Mouse (Mus musculus): Measurements from ENCODE around the gene Vapa. TPM values are rescaled to one million over a fixed set of nuclear protein-coding genes. Genes with fewer than 3 reads are reported as not detected.

The Vapa gene
- 292 and 314 TPM in 2 replicates for polyA plus RNA-seq (2014; fragmentation: Nextera tagmentation; extraction: Ambion mirVana)

DNA sequence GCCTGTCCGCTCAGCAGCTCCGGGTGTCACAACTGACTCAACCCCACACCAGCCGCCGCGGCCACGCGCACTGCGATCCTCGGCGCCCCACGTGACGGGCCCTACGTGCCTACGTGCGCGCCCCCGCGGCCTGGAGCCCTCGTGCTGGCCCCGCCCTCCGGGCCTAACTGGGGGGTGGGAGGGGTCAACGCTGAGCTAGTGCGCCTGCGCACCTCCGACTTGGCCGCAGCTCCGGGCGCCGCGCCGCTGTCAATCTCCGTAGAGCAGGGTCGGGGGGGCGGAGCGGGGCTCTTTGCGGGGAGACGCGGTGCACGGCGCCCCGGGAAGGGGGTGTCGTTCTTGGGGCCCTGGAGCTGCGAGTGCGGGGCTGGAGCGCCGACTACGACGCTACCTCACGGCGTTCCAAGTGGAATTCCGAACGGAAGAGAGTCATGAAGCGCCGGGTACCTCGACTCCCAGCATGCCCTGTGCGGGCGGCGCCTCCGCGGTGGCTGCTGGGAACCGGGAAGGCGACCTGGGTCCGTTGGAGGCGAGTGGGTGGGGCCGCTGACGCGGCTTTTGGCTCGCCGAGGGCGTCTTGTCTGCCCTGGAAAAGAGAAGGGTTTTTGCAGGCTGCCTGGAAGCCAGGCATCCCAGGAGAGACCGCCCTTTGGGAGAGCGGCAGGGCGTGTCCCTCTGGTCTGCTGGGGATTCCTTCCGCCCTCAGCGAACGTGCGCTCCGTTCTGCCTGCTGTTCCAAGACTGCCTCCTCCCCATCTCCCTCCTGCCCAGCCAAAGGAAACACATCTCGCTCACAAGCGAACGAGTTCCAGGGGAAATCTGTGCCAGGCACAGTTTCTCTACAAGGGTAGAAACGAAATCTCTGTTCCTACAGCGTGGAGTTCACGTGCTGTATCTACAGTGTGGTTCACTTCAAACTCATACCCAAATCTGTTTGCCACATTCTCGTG, at the start of gene Vapa:
Vapa (minus strand) TSS at position 93 of the 950 bp plus-strand sequence.
- H3K27ac ChIP-seq = peak within 1 kb of the TSS; percentile 100
- no peaks in the 10 kb centered on the region for H3K27me3 ChIP-seq (ENCODE audit: control insufficient read depth, insufficient read depth, low read length)
- under 1% methylated on average over 81 of the region's 85 CpGs for WGBS
- DNase-seq (ENCODE audit: low spot score) (peak; percentile 99), ATAC-seq (ENCODE audit: low FRiP score) (peak; percentile 93)
- peak within 1 kb of the TSS; percentile 98 for H3K9ac ChIP-seq
- H3K4me3 ChIP-seq (replicated peaks; ENCODE audit: low read length) = peak within 1 kb of the TSS; percentile 98
- peaks cover 29% of the 10 kb centered on the region for H3K4me1 ChIP-seq (replicated peaks; ENCODE audit: control insufficient read depth, insufficient read depth, low read length)
- H3K36me3 ChIP-seq (replicated peaks; ENCODE audit: control insufficient read depth, insufficient read depth) = no peaks in the 10 kb centered on the region
- no peaks in the 10 kb centered on the region for H3K9me3 ChIP-seq (ENCODE audit: control insufficient read depth, low read length)
- H3K4me2 ChIP-seq (replicated peaks) = peak within 1 kb of the TSS; percentile 65

DNA sequence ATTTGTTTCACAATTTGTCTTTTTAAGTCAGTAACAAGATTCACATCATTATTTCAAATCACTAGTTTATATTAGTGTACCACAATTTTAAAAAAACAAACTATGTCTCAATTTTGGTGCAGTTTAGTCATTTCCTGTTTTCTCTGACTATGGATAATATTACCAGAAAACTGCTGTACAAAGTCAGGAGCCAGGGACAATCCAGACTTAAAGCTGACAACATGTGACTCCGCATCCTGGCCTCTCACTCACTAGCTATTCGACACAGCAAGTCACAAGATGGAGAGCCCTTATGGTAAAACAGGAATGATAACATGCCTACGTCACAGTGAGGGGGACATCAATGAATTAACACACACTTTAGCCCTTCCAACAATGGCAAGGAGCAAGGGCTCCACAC, 49.3 kb upstream of the Vapa start:
- H3K4me2 ChIP-seq (replicated peaks) = no peak overlapping the region
- ATAC-seq (ENCODE audit: low FRiP score) = no peak
- DNase-seq (ENCODE audit: low spot score) = no peak
- H3K4me3 ChIP-seq (replicated peaks; ENCODE audit: low read length) = no peak overlapping the region
- 85% methylated on average over 3 of the region's 3 CpGs for WGBS
- H3K27ac ChIP-seq = no peak overlapping the region
- no peaks in the 10 kb centered on the region for H3K9me3 ChIP-seq (ENCODE audit: control insufficient read depth, low read length)
- no peaks in the 10 kb centered on the region for H3K27me3 ChIP-seq (ENCODE audit: control insufficient read depth, insufficient read depth, low read length)
- H3K36me3 ChIP-seq (replicated peaks; ENCODE audit: control insufficient read depth, insufficient read depth) = no peaks in the 10 kb centered on the region
- no peaks in the 10 kb centered on the region for H3K4me1 ChIP-seq (replicated peaks; ENCODE audit: control insufficient read depth, insufficient read depth, low read length)
- no peak overlapping the region for H3K9ac ChIP-seq

DNA sequence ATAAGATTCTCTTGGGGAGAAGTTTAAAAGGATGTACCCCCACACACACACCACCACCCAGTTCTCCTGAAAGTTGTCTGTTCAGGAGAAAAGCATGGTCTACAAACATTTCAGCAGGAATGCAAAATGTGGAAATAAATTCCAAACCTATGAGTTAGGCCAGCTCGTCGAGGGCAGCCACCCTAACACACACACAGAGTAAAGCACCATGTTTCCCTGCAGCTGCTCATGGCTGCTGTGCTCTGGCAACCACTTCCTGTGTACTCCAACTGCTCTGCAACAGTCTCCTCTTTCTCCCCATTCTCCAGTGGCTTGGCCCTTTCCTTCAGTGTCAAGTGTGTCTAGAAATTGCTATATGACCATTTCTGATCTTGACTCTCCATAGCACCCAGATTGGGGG, 45.1 kb upstream of the Vapa start:
- ATAC-seq (ENCODE audit: low FRiP score) (no peak), DNase-seq (ENCODE audit: low spot score) (no peak)
- H3K4me1 ChIP-seq (replicated peaks; ENCODE audit: control insufficient read depth, insufficient read depth, low read length) = no peaks in the 10 kb centered on the region
- WGBS = 100% methylated on average over 2 of the region's 2 CpGs
- no peak overlapping the region for H3K9ac ChIP-seq
- no peaks in the 10 kb centered on the region for H3K27me3 ChIP-seq (ENCODE audit: control insufficient read depth, insufficient read depth, low read length)
- H3K4me3 ChIP-seq (replicated peaks; ENCODE audit: low read length) = no peak overlapping the region
- H3K27ac ChIP-seq = no peak overlapping the region
- no peaks in the 10 kb centered on the region for H3K9me3 ChIP-seq (ENCODE audit: control insufficient read depth, low read length)
- H3K36me3 ChIP-seq (replicated peaks; ENCODE audit: control insufficient read depth, insufficient read depth) = no peaks in the 10 kb centered on the region
- no peak overlapping the region for H3K4me2 ChIP-seq (replicated peaks)

DNA sequence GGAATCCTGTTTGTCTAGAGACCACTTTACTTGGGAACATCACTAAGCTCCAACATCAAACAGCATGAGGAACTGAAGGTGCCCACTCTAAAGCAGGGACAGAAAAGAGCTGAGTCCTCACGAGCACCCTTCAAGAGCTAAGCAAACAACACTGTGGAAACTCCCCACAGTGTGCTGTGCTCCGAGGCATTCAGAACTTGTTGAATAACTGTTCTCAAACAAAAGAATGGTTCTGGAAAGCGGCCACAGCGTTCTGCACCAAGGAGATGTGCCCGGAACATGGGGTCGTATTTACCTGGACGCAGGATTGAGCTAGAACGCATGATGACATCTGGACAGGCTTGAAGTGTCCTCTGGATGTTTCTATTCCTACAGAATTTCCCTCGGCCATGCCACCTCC, 44.6 kb upstream of the Vapa start:
- Histone ChIP-seq H3K4me2 (replicated peaks) (no peak overlapping the region), H3K27ac (no peak overlapping the region), H3K36me3 (replicated peaks; ENCODE audit: control insufficient read depth, insufficient read depth) (no peaks in the 10 kb centered on the region), H3K4me3 (replicated peaks; ENCODE audit: low read length) (no peak overlapping the region), H3K27me3 (ENCODE audit: control insufficient read depth, insufficient read depth, low read length) (no peaks in the 10 kb centered on the region), H3K9ac (no peak overlapping the region), H3K9me3 (ENCODE audit: control insufficient read depth, low read length) (no peaks in the 10 kb centered on the region), H3K4me1 (replicated peaks; ENCODE audit: control insufficient read depth, insufficient read depth, low read length) (no peaks in the 10 kb centered on the region)
- 90% methylated on average over 9 of the region's 9 CpGs for WGBS
- no peak for ATAC-seq (ENCODE audit: low FRiP score)
- DNase-seq (ENCODE audit: low spot score) = no peak

DNA sequence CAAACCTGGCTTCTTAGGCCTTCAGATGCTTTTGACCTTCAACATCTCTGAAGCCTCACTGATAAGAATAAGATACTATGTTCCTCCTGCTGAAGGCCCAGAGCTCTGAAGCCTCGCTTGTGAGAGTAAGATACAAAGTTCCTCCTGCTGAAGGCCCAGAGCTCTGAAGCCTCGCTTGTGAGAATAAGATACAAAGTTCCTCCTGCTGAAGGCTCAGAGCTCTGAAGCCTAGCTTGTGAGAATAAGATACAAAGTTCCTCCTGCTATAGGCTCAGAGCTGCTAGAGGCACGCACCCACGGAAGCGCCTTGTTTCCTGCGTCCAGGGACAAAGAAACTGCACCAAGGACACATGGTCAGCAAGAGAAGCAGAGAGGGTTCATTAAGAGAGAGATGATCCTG, 43.4 kb upstream of the Vapa start:
- Histone ChIP-seq H3K4me1 (replicated peaks; ENCODE audit: control insufficient read depth, insufficient read depth, low read length) (no peaks in the 10 kb centered on the region), H3K36me3 (replicated peaks; ENCODE audit: control insufficient read depth, insufficient read depth) (no peaks in the 10 kb centered on the region; the same call in 1 of the 2 replicates), H3K9ac (no peak overlapping the region), H3K9me3 (ENCODE audit: control insufficient read depth, low read length) (no peaks in the 10 kb centered on the region), H3K27me3 (ENCODE audit: control insufficient read depth, insufficient read depth, low read length) (no peaks in the 10 kb centered on the region), H3K4me2 (replicated peaks) (no peak overlapping the region), H3K4me3 (replicated peaks; ENCODE audit: low read length) (no peak overlapping the region), H3K27ac (no peak overlapping the region)
- no peak for DNase-seq (ENCODE audit: low spot score)
- no peak for ATAC-seq (ENCODE audit: low FRiP score)
- WGBS = 92% methylated on average over 6 of the region's 6 CpGs

DNA sequence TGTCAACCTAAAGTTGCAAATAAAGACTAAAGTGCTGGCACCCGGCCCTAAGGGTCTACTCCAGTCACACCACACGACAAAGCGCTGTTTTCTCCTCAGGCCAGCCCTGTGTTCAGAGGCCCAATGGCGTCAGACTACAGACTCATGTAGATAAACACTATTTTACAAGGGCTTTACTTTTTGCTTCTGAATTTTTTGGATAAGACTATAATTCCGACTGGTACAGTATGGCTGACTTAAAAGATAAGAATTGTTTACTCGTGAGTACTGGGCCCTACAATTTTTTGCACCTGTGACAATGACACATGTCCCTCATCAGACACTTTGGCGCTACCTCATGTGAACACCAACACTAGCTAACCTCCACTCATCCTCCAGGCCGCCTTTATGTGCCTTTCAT, 42.7 kb upstream of the Vapa start:
- H3K27ac ChIP-seq = no peak overlapping the region
- no peak overlapping the region for H3K9ac ChIP-seq
- peaks cover 4% of the 10 kb centered on the region; the same call in 1 of the 2 replicates for H3K36me3 ChIP-seq (replicated peaks; ENCODE audit: control insufficient read depth, insufficient read depth)
- no peak overlapping the region for H3K4me2 ChIP-seq (replicated peaks)
- WGBS = 88% methylated on average over 8 of the region's 8 CpGs
- H3K9me3 ChIP-seq (ENCODE audit: control insufficient read depth, low read length) = no peaks in the 10 kb centered on the region
- no peak overlapping the region for H3K4me3 ChIP-seq (replicated peaks; ENCODE audit: low read length)
- no peaks in the 10 kb centered on the region for H3K4me1 ChIP-seq (replicated peaks; ENCODE audit: control insufficient read depth, insufficient read depth, low read length)
- DNase-seq (ENCODE audit: low spot score) (no peak), ATAC-seq (ENCODE audit: low FRiP score) (no peak)
- no peaks in the 10 kb centered on the region for H3K27me3 ChIP-seq (ENCODE audit: control insufficient read depth, insufficient read depth, low read length)

DNA sequence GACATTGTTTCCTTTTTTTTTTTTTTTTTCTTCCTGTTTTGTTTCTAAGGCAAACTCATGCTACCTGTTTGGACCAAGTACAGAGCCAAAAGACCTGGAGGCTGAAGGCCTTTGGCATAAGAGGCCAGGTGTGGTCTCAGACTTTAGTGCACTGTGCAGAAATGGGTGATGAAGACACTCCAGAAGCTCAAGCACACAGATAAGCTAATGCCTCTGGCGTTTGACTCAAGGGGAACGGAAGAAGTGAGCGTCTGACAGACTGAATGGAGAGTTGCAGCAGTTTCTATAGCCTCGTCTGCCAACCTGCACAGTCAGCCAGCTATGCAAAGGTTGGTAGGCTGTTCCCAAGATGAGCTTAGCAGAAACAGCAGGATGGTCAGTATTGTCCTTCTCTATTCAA, 42.3 kb upstream of the Vapa start:
- ATAC-seq (ENCODE audit: low FRiP score) = no peak
- WGBS = 74% methylated on average over 4 of the region's 4 CpGs
- H3K36me3 ChIP-seq (replicated peaks; ENCODE audit: control insufficient read depth, insufficient read depth) = peaks cover 4% of the 10 kb centered on the region; the same call in 1 of the 2 replicates

DNA sequence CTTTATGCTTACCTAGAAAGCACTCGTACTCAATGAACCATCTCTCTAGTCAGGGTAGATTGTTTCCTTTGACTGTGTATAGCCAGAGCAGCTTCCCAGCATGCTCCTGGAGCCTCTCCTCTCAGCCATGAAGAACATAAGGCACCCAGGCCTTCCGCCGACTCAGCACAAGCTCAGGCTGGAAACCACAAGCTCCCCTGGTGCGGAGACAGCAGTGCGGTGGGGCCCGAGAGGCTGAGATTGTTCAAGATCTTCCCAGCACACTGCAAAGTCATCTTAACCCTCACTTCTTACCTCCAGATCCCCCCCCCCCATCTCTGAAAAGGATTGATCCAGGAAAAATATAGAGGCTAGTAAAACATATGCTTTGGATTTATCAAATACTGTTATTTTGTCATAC, 37.2 kb upstream of the Vapa start:
- ATAC-seq (ENCODE audit: low FRiP score) = no peak
- Histone ChIP-seq H3K27me3 (ENCODE audit: control insufficient read depth, insufficient read depth, low read length) (no peaks in the 10 kb centered on the region), H3K36me3 (replicated peaks; ENCODE audit: control insufficient read depth, insufficient read depth) (peaks cover 4% of the 10 kb centered on the region; the same call in 1 of the 2 replicates), H3K4me2 (replicated peaks) (no peak overlapping the region), H3K4me1 (replicated peaks; ENCODE audit: control insufficient read depth, insufficient read depth, low read length) (no peaks in the 10 kb centered on the region), H3K9ac (no peak overlapping the region), H3K4me3 (replicated peaks; ENCODE audit: low read length) (no peak overlapping the region), H3K27ac (no peak overlapping the region), H3K9me3 (ENCODE audit: control insufficient read depth, low read length) (no peaks in the 10 kb centered on the region)
- DNase-seq (ENCODE audit: low spot score) = no peak
- 91% methylated on average over 6 of the region's 6 CpGs for WGBS

More for the DNA sequence above, 42.3 kb upstream of the Vapa start:
- H3K27ac ChIP-seq = no peak overlapping the region
- H3K27me3 ChIP-seq (ENCODE audit: control insufficient read depth, insufficient read depth, low read length) = no peaks in the 10 kb centered on the region
- H3K9me3 ChIP-seq (ENCODE audit: control insufficient read depth, low read length) = no peaks in the 10 kb centered on the region
- no peaks in the 10 kb centered on the region for H3K4me1 ChIP-seq (replicated peaks; ENCODE audit: control insufficient read depth, insufficient read depth, low read length)
- no peak overlapping the region for H3K4me2 ChIP-seq (replicated peaks)
- no peak overlapping the region for H3K4me3 ChIP-seq (replicated peaks; ENCODE audit: low read length)
- DNase-seq (ENCODE audit: low spot score) = no peak
- H3K9ac ChIP-seq = no peak overlapping the region

DNA sequence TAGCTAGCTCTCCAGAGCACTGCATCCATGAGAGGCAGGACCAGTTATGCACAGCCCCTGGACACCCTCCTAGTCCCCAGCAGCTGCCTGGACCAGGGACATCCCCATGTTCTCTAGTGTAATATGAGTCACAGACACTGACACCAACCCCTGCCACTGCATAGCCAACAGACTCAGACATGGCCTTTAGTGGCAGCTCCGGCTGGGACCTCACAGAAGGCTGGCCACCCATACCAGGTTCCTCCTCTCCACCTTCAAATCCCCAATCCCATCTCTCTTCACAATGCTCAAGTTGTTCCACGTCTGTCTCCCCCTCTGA, 35.8 kb upstream of the Vapa start:
- WGBS = 98% methylated on average over 2 of the region's 2 CpGs
- H3K9me3 ChIP-seq (ENCODE audit: control insufficient read depth, low read length) = no peaks in the 10 kb centered on the region
- no peak overlapping the region for H3K9ac ChIP-seq
- H3K4me1 ChIP-seq (replicated peaks; ENCODE audit: control insufficient read depth, insufficient read depth, low read length) = no peaks in the 10 kb centered on the region
- ATAC-seq (ENCODE audit: low FRiP score) (no peak), DNase-seq (ENCODE audit: low spot score) (no peak)
- H3K36me3 ChIP-seq (replicated peaks; ENCODE audit: control insufficient read depth, insufficient read depth) = peaks cover 4% of the 10 kb centered on the region; the same call in 1 of the 2 replicates
- H3K4me3 ChIP-seq (replicated peaks; ENCODE audit: low read length) = no peak overlapping the region
- H3K4me2 ChIP-seq (replicated peaks) = no peak overlapping the region
- no peaks in the 10 kb centered on the region for H3K27me3 ChIP-seq (ENCODE audit: control insufficient read depth, insufficient read depth, low read length)
- no peak overlapping the region for H3K27ac ChIP-seq

All from hindbrain, embryonic 14.5 days (tissue).